Mouse (Mus musculus): ENCODE results near the gene Slc22a18. TPM values are rescaled to one million over a fixed set of nuclear protein-coding genes. Genes with fewer than 3 reads are reported as not detected.

The Slc22a18 gene
- polyA plus RNA-seq, 1 experiment from 2014 or later, result 1.1 TPM

DNA sequence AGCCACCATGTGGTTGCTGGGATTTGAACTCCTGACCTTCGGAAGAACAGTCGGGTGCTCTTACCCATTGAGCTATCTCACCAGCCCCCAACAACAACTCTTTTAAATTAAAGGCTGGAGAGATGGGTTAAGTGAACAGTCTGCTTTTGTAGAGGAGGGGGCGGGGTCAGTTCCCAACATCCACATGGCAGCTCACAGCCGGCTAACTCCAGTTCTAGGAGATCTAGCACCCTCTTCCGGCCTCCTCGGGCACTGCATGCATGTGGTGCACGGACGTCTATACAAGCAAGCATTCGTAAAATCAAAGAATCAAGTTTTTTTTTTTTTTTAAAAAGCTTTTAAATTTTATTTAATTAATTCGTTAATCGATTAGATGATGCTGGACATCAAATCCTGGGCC lies 32.3 kb downstream of the Slc22a18 start:
- Histone ChIP-seq H3K4me1 (ENCODE audit: control insufficient read depth in 2 of 2, insufficient read depth in 2 of 2, low read length in 2 of 2) (peaks cover 6 to 7% of the 10 kb centered on the region in 2 experiments; a peak in 3 of 4 replicates), H3K4me3 (ENCODE audit: control insufficient read depth in 1 of 2, insufficient read depth in 1 of 2, low read depth in 1 of 2, low read length in 2 of 2) (no peak overlapping the region), H3K27ac (replicated peaks in 1 of 2; ENCODE audit: control insufficient read depth in 1 of 2, insufficient read depth in 1 of 2, low read depth in 2 of 2, low read length in 2 of 2) (no peak overlapping the region), H3K9me3 (ENCODE audit: control insufficient read depth, low read length) (no peaks in the 10 kb centered on the region), H3K4me2 (ENCODE audit: low read length) (no peak overlapping the region), H3K27me3 (ENCODE audit: control insufficient read depth, insufficient read depth, low read length) (peaks cover 39% of the 10 kb centered on the region), H3K9ac (ENCODE audit: low read length) (no peak overlapping the region), H3K36me3 (ENCODE audit: control insufficient read depth, insufficient read depth, low read length) (no peaks in the 10 kb centered on the region)
- 24% methylated on average over 11 of the region's 11 CpGs for WGBS
- ATAC-seq (ENCODE audit: insufficient number of reproducible peaks, insufficient read depth, low FRiP score, low read depth), result no peak

DNA sequence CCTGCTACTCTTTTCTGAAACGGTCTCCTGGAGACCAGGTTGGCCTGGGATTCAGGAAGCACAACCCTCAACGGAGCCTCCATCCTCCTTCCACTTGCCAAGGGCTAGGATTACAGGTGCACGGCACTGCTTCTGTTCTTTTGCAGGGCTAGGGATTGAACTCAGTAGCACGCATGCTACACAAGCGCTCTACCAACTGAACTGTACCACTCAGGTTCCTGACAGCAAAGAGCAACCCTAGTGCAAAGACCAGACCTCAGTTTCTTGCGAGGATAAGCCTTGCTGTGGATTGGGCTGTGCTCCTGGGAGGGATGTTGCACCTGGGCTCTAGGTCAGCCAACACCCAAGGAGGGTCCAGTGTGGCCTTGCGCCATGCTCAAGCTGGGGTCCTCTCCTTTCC lies 32.7 kb downstream of the Slc22a18 start:
- peaks cover 34% of the 10 kb centered on the region for H3K27me3 ChIP-seq (ENCODE audit: control insufficient read depth, insufficient read depth, low read length)
- no peak overlapping the region for H3K4me2 ChIP-seq (ENCODE audit: low read length)
- WGBS, result 65% methylated on average over 7 of the region's 7 CpGs

DNA sequence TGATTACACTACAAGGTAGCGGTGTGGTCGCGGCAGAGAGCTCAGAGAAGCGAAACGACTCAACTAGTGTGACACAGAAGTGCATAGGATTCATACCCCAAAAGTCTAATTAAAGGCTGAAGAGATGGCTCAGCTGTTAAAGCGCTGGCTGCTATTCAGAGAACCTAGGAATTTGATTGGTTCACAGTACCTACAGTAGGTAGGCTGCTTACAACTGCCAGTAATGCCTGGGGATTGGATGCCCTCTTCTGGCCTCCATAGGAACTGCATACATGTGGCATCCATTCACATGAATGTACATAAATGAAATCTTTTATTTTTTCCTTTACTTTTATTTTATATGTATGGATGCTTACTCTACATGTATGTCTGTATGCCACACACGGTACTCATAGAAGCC lies 33.1 kb downstream of the Slc22a18 start:
- H3K9ac ChIP-seq (ENCODE audit: low read length), result no peak overlapping the region
- H3K4me2 ChIP-seq (ENCODE audit: low read length), result no peak overlapping the region
- H3K9me3 ChIP-seq (ENCODE audit: control insufficient read depth, low read length), result no peaks in the 10 kb centered on the region
- 24% methylated on average over 7 of the region's 7 CpGs for whole genome bisulfite sequencing
- peaks cover 30% of the 10 kb centered on the region for H3K27me3 ChIP-seq (ENCODE audit: control insufficient read depth, insufficient read depth, low read length)
- no peaks in the 10 kb centered on the region for H3K36me3 ChIP-seq (ENCODE audit: control insufficient read depth, insufficient read depth, low read length)
- ATAC-seq (ENCODE audit: insufficient number of reproducible peaks, insufficient read depth, low FRiP score, low read depth), result no peak
- H3K27ac ChIP-seq (replicated peaks in 1 of 2; ENCODE audit: control insufficient read depth in 1 of 2, insufficient read depth in 1 of 2, low read depth in 2 of 2, low read length in 2 of 2), result no peak overlapping the region
- no peak overlapping the region for H3K4me3 ChIP-seq (ENCODE audit: control insufficient read depth in 1 of 2, insufficient read depth in 1 of 2, low read depth in 1 of 2, low read length in 2 of 2)
- peaks cover 5 to 6% of the 10 kb centered on the region in 2 experiments; a peak in 3 of 4 replicates for H3K4me1 ChIP-seq (ENCODE audit: control insufficient read depth in 2 of 2, insufficient read depth in 2 of 2, low read length in 2 of 2)

More for the DNA sequence above, 32.7 kb downstream of the Slc22a18 start:
- no peak for ATAC-seq (ENCODE audit: insufficient number of reproducible peaks, insufficient read depth, low FRiP score, low read depth)
- Histone ChIP-seq H3K9ac (ENCODE audit: low read length) (no peak overlapping the region), H3K9me3 (ENCODE audit: control insufficient read depth, low read length) (no peaks in the 10 kb centered on the region), H3K4me3 (ENCODE audit: control insufficient read depth in 1 of 2, insufficient read depth in 1 of 2, low read depth in 1 of 2, low read length in 2 of 2) (no peak overlapping the region), H3K27ac (replicated peaks in 1 of 2; ENCODE audit: control insufficient read depth in 1 of 2, insufficient read depth in 1 of 2, low read depth in 2 of 2, low read length in 2 of 2) (no peak overlapping the region), H3K4me1 (ENCODE audit: control insufficient read depth in 2 of 2, insufficient read depth in 2 of 2, low read length in 2 of 2) (peaks cover 6 to 7% of the 10 kb centered on the region in 2 experiments; a peak in 3 of 4 replicates), H3K36me3 (ENCODE audit: control insufficient read depth, insufficient read depth, low read length) (no peaks in the 10 kb centered on the region)

DNA sequence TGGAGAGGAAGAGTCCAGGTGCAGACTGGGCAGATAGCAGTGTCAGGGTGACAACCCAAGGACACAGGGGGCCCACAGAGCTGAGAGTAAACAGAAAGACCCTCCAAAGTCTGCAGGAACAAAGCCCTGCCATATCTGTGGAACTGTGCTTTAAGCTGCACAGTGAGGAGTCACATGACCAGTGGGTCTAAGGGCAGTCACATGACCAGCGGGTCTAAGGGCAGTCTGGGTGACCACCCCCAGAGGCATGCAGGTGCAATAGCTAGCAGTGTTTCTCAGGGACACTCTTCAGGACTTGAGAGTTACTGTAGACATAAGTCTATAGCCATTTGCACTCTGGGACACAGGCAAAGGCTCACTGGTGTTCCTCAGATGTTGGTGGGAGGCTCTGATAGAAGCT lies 36.0 kb downstream of the Slc22a18 start:
- Histone ChIP-seq H3K9ac (ENCODE audit: low read length) (no peak overlapping the region), H3K4me2 (ENCODE audit: low read length) (no peak overlapping the region), H3K27me3 (ENCODE audit: control insufficient read depth, insufficient read depth, low read length) (peaks cover 7% of the 10 kb centered on the region; the same call in 1 of the 2 replicates), H3K4me3 (ENCODE audit: control insufficient read depth in 1 of 2, insufficient read depth in 1 of 2, low read depth in 1 of 2, low read length in 2 of 2) (no peak overlapping the region), H3K9me3 (ENCODE audit: control insufficient read depth, low read length) (no peaks in the 10 kb centered on the region), H3K36me3 (ENCODE audit: control insufficient read depth, insufficient read depth, low read length) (peaks cover 25% of the 10 kb centered on the region), H3K27ac (replicated peaks in 1 of 2; ENCODE audit: control insufficient read depth in 1 of 2, insufficient read depth in 1 of 2, low read depth in 2 of 2, low read length in 2 of 2) (no peak overlapping the region), H3K4me1 (ENCODE audit: control insufficient read depth in 2 of 2, insufficient read depth in 2 of 2, low read length in 2 of 2) (no peaks in the 10 kb centered on the region)
- 74% methylated on average over 1 of the region's 1 CpGs for WGBS
- no peak for ATAC-seq (ENCODE audit: insufficient number of reproducible peaks, insufficient read depth, low FRiP score, low read depth)

- Histone ChIP-seq H3K36me3 (ENCODE audit: control insufficient read depth, insufficient read depth, low read length) (peaks cover 37% of the 10 kb centered on the region), H3K4me2 (ENCODE audit: low read length) (no peak overlapping the region), H3K4me1 (ENCODE audit: control insufficient read depth in 2 of 2, insufficient read depth in 2 of 2, low read length in 2 of 2) (no peaks in the 10 kb centered on the region), H3K9me3 (ENCODE audit: control insufficient read depth, low read length) (no peaks in the 10 kb centered on the region), H3K4me3 (ENCODE audit: control insufficient read depth in 1 of 2, insufficient read depth in 1 of 2, low read depth in 1 of 2, low read length in 2 of 2) (no peak overlapping the region), H3K9ac (ENCODE audit: low read length) (no peak overlapping the region), H3K27ac (replicated peaks in 1 of 2; ENCODE audit: control insufficient read depth in 1 of 2, insufficient read depth in 1 of 2, low read depth in 2 of 2, low read length in 2 of 2) (no peak overlapping the region), H3K27me3 (ENCODE audit: control insufficient read depth, insufficient read depth, low read length) (no peaks in the 10 kb centered on the region)
- no peak for ATAC-seq (ENCODE audit: insufficient number of reproducible peaks, insufficient read depth, low FRiP score, low read depth)
- WGBS, result 91% methylated on average over 3 of the region's 3 CpGs
These were observed 37.2 kb downstream of the Slc22a18 start for GRCm38 (mm10) chr7:143510593-143511334.

DNA sequence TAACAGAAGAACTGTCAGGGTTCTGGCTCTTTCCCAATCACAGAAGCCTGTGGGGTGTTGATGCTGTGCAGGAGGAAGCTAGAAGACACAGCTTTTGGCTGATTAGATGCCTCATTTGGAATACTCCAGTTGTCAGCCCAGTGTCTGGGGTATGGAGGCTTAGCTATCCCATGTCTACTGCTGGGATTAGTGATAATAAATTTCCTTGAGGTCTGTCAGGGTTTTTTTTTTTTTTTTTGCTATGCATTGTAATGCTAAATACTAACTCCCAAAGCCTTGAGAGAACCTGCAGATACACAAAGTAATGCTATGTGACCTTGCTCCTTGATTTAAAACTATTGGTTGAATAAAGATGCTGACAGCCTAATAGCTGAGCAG lies 37.8 kb downstream of the Slc22a18 start:
- no peaks in the 10 kb centered on the region for H3K9me3 ChIP-seq (ENCODE audit: control insufficient read depth, low read length)
- no peaks in the 10 kb centered on the region for H3K27me3 ChIP-seq (ENCODE audit: control insufficient read depth, insufficient read depth, low read length)
- ATAC-seq (ENCODE audit: insufficient number of reproducible peaks, insufficient read depth, low FRiP score, low read depth), result no peak
- H3K4me3 ChIP-seq (ENCODE audit: control insufficient read depth in 1 of 2, insufficient read depth in 1 of 2, low read depth in 1 of 2, low read length in 2 of 2), result no peak overlapping the region
- H3K4me1 ChIP-seq (ENCODE audit: control insufficient read depth in 2 of 2, insufficient read depth in 2 of 2, low read length in 2 of 2), result no peaks in the 10 kb centered on the region
- H3K27ac ChIP-seq (replicated peaks in 1 of 2; ENCODE audit: control insufficient read depth in 1 of 2, insufficient read depth in 1 of 2, low read depth in 2 of 2, low read length in 2 of 2), result no peak overlapping the region
- no peak overlapping the region for H3K9ac ChIP-seq (ENCODE audit: low read length)
- H3K4me2 ChIP-seq (ENCODE audit: low read length), result no peak overlapping the region
- H3K36me3 ChIP-seq (ENCODE audit: control insufficient read depth, insufficient read depth, low read length), result peaks cover 42% of the 10 kb centered on the region

DNA sequence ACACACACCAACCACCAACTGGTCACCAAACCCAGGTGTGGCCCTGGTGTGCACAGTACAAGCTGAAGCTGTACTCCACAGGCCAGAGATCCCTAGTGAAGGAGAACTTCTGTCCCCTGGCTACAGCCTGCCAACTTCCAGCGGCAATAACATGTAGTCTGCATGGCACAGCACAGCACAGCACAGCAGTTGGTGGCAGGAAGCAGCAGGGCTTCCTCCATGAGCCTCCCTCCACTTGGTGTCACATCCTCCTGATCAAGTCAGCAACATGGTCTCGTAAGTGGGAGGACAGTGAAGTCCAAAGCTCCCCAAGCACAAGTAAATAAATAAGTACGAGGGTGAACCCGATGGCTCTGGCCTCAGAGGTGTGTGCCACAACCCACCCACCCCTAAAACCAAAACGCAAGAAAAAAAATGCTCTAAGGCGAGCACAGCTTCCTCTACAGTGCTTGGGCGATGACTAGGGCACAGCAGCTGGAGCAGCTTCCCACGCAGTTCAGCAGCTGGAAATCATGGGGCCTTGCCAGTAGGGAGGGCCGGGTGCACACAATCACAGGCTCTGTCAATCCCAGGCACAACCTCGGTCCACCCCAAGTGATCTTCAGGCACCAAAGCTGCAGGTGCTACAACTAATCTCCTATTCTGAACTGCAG lies 40.4 kb downstream of the Slc22a18 start:
- no peak overlapping the region for H3K4me2 ChIP-seq (ENCODE audit: low read length)
- no peak overlapping the region for H3K4me3 ChIP-seq (ENCODE audit: control insufficient read depth in 1 of 2, insufficient read depth in 1 of 2, low read depth in 1 of 2, low read length in 2 of 2)
- no peak overlapping the region for H3K9ac ChIP-seq (ENCODE audit: low read length)
- no peaks in the 10 kb centered on the region for H3K9me3 ChIP-seq (ENCODE audit: control insufficient read depth, low read length)
- H3K27ac ChIP-seq (replicated peaks in 1 of 2; ENCODE audit: control insufficient read depth in 1 of 2, insufficient read depth in 1 of 2, low read depth in 2 of 2, low read length in 2 of 2), result no peak overlapping the region
- WGBS, result 86% methylated on average over 10 of the region's 10 CpGs
- no peaks in the 10 kb centered on the region for H3K27me3 ChIP-seq (ENCODE audit: control insufficient read depth, insufficient read depth, low read length)
- ATAC-seq (ENCODE audit: insufficient number of reproducible peaks, insufficient read depth, low FRiP score, low read depth), result no peak
- no peaks in the 10 kb centered on the region for H3K4me1 ChIP-seq (ENCODE audit: control insufficient read depth in 2 of 2, insufficient read depth in 2 of 2, low read length in 2 of 2)
- H3K36me3 ChIP-seq (ENCODE audit: control insufficient read depth, insufficient read depth, low read length), result peaks cover 68% of the 10 kb centered on the region

All from heart, embryonic 14.5 days (tissue).